In genomic region chr6:22021315-22021714, GRCm38 (mm10) we compare ENCODE assay signal across 19 mouse cellular contexts. TPM values are rescaled to one million over a fixed set of nuclear protein-coding genes. Genes with fewer than 3 reads are reported as not detected.
DNase-seq lines count a peak whose midpoint lies in the region; ATAC-seq and TF ChIP-seq lines count a peak whose summit lies in the region.
"Had no signal": no experiment of that assay in that cellular context is flagged by ENCODE, and none has a peak within 500 bp of the region (broad histone marks: within the 10 kb centered on the region; RNA-seq: fewer than 3 reads in every experiment).

No protein-coding gene starts in this region.

- H3K36me3 ChIP-seq in heart, embryonic 12.5 days = no peaks in the 10 kb centered on the region
- H3K36me3 ChIP-seq in limb, embryonic 11.5 days (ENCODE audit: control insufficient read depth, insufficient read depth, low read length) = peaks cover 3% of the 10 kb centered on the region; the same call in 1 of the 2 replicates
- H3K36me3 ChIP-seq in limb, embryonic 10.5 days = peaks cover 57% of the 10 kb centered on the region
- peaks cover 9% of the 10 kb centered on the region; the same call in 1 of the 2 replicates for H3K36me3 ChIP-seq in limb, embryonic 14.5 days (ENCODE audit: control insufficient read depth, insufficient read depth, low read length)
- H3K36me3 ChIP-seq: embryonic facial prominence, embryonic 12.5 days; forebrain, embryonic 15.5 days had no signal

- H3K4me1 ChIP-seq in heart, embryonic 12.5 days (replicated peaks) = peaks cover 17% of the 10 kb centered on the region
- H3K4me1 ChIP-seq in limb, embryonic 11.5 days (ENCODE audit: control insufficient read depth, insufficient read depth, low read length) = peaks cover 16% of the 10 kb centered on the region; the same call in 1 of the 2 replicates
- peaks cover 52% of the 10 kb centered on the region for H3K4me1 ChIP-seq in limb, embryonic 10.5 days
- H3K4me1 ChIP-seq in limb, embryonic 14.5 days (ENCODE audit: control insufficient read depth, insufficient read depth, low read length) = peaks cover 25% of the 10 kb centered on the region

- H3K9me3 ChIP-seq in heart, embryonic 12.5 days (replicated peaks) = no peaks in the 10 kb centered on the region
- H3K9me3 ChIP-seq in limb, embryonic 11.5 days (ENCODE audit: control insufficient read depth, low read length) = no peaks in the 10 kb centered on the region
- H3K9me3 ChIP-seq in limb, embryonic 10.5 days (replicated peaks) = no peaks in the 10 kb centered on the region
- H3K9me3 ChIP-seq in limb, embryonic 14.5 days (ENCODE audit: control insufficient read depth, low read length) = no peaks in the 10 kb centered on the region
- H3K9me3 ChIP-seq: embryonic facial prominence, embryonic 10.5 days; embryonic facial prominence, embryonic 12.5 days; forebrain, embryonic 13.5 days; forebrain, embryonic 15.5 days had no signal

- H3K27me3 ChIP-seq in heart, embryonic 12.5 days (replicated peaks) = no peaks in the 10 kb centered on the region
- no peaks in the 10 kb centered on the region for H3K27me3 ChIP-seq in limb, embryonic 11.5 days (ENCODE audit: control insufficient read depth, insufficient read depth, low read length)
- H3K27me3 ChIP-seq in limb, embryonic 10.5 days (ENCODE audit: low read depth, poor library complexity, severe bottlenecking) = no peaks in the 10 kb centered on the region
- no peaks in the 10 kb centered on the region for H3K27me3 ChIP-seq in limb, embryonic 14.5 days (ENCODE audit: control insufficient read depth, insufficient read depth, low read length)
- H3K27me3 ChIP-seq: embryonic facial prominence, embryonic 12.5 days; forebrain, embryonic 13.5 days; forebrain, embryonic 15.5 days had no signal

- H3K27ac ChIP-seq in heart, embryonic 12.5 days (ENCODE audit: poor library complexity, severe bottlenecking) = no peak overlapping the region
- H3K27ac ChIP-seq in limb, embryonic 11.5 days (replicated peaks; ENCODE audit: low read depth, low read length) = no peak overlapping the region
- no peak overlapping the region for H3K27ac ChIP-seq in limb, embryonic 10.5 days
- H3K27ac ChIP-seq in limb, embryonic 14.5 days (replicated peaks; ENCODE audit: low read depth, low read length) = peak overlapping the region; percentile 52; the same call in 1 of the 2 replicates
- H3K27ac ChIP-seq: embryonic facial prominence, embryonic 10.5 days; embryonic facial prominence, embryonic 12.5 days; forebrain, embryonic 13.5 days; forebrain, embryonic 15.5 days had no signal

- H3K4me3 ChIP-seq in heart, embryonic 12.5 days = no peak overlapping the region
- no peak overlapping the region for H3K4me3 ChIP-seq in limb, embryonic 11.5 days (ENCODE audit: low read depth, low read length)
- H3K4me3 ChIP-seq in limb, embryonic 10.5 days = no peak overlapping the region
- no peak overlapping the region for H3K4me3 ChIP-seq in limb, embryonic 14.5 days (replicated peaks; ENCODE audit: low read length)
- H3K4me3 ChIP-seq: embryonic facial prominence, embryonic 10.5 days; embryonic facial prominence, embryonic 12.5 days; forebrain, embryonic 13.5 days; forebrain, embryonic 15.5 days had no signal

- ATAC-seq in heart, embryonic 12.5 days (ENCODE audit: insufficient number of reproducible peaks, low FRiP score) = no peak
- no peak for ATAC-seq in limb, embryonic 11.5 days (ENCODE audit: insufficient number of reproducible peaks, low FRiP score, low TSS enrichment, low read depth)
- ATAC-seq in limb, embryonic 14.5 days (ENCODE audit: low FRiP score, low read depth) = peak; percentile 53; the same call in 1 of the 2 replicates
- ATAC-seq: forebrain, embryonic 13.5 days; forebrain, embryonic 15.5 days had no signal

- peak; percentile 35 for DNase-seq in heart, adult 11 months
- DNase-seq in limb, embryonic 11.5 days (ENCODE audit: low spot score) = peak; percentile 8
- DNase-seq in limb, embryonic 10.5 days (ENCODE audit: low spot score) = no peak
- peak; percentile 49 for DNase-seq in limb, embryonic 14.5 days (ENCODE audit: low spot score)
- DNase-seq in cerebellum, adult 11-12 months = no peak
- DNase-seq in lung, postnatal 36 days = no peak
- DNase-seq: adrenal gland, adult 2 months; adrenal gland, postnatal 10 days; adrenal gland, postnatal 25 days; cerebellum, adult 11 months; cerebellum, adult 2 months; cerebellum, adult 9-10 months; cerebellum, postnatal 10 days; cerebellum, postnatal 25 days had no signal

- no peak overlapping the region for H3K4me2 ChIP-seq in heart, embryonic 12.5 days
- H3K4me2 ChIP-seq in limb, embryonic 11.5 days (ENCODE audit: low read depth, severe bottlenecking) = no peak overlapping the region
- H3K4me2 ChIP-seq in limb, embryonic 14.5 days (replicated peaks; ENCODE audit: low read depth, low read length, severe bottlenecking) = no peak overlapping the region
- H3K4me2 ChIP-seq: embryonic facial prominence, embryonic 12.5 days; forebrain, embryonic 13.5 days; forebrain, embryonic 15.5 days had no signal

- WGBS in heart, embryonic 12.5 days = 87% methylated on average over 3 of the region's 3 CpGs
- WGBS in limb, embryonic 11.5 days = 92% methylated on average over 3 of the region's 3 CpGs
- 91% methylated on average over 3 of the region's 3 CpGs for WGBS in limb, embryonic 10.5 days
- 48% methylated on average over 3 of the region's 3 CpGs for WGBS in limb, embryonic 14.5 days

- no peak overlapping the region for H3K9ac ChIP-seq in heart, embryonic 12.5 days
- H3K9ac ChIP-seq in limb, embryonic 11.5 days (ENCODE audit: low read length) = no peak overlapping the region
- H3K9ac ChIP-seq in limb, embryonic 14.5 days (ENCODE audit: low read depth, low read length, severe bottlenecking) = no peak overlapping the region
- H3K9ac ChIP-seq: embryonic facial prominence, embryonic 12.5 days; forebrain, embryonic 13.5 days; forebrain, embryonic 15.5 days had no signal

- TF ChIP-seq POLR2A in limb, embryonic 14.5 days (IDR thresholded peaks at IDR 0.05; ENCODE audit: borderline replicate concordance, extremely low read depth, insufficient read depth, insufficient read length) = no peak

RNA-seq across cellular contexts. Expression of gene Cped1, which starts 35.6 kb away (rescaled TPM):
- polyA plus RNA-seq in heart, embryonic 12.5 days (2016; fragmentation: Nextera tagmentation; extraction: Ambion mirVana) = 5.2 and 6.0 TPM in 2 replicates
- polyA plus RNA-seq in limb, embryonic 11.5 days (2014; fragmentation: Nextera tagmentation; extraction: Ambion mirVana) = 74.8 and 75.0 TPM in 2 replicates
- 58.8 and 63.8 TPM in 2 replicates for polyA plus RNA-seq in limb, embryonic 10.5 days (2016; fragmentation: Nextera tagmentation; extraction: Ambion mirVana)
- polyA plus RNA-seq in limb, embryonic 14.5 days (2012; rRNA removed) = 29.2 and 31.0 TPM in 2 replicates
- 44.3 and 55.7 TPM in 2 replicates for polyA plus RNA-seq in limb, embryonic 14.5 days (2014; fragmentation: Nextera tagmentation; extraction: Ambion mirVana)

Comparison
In these comparisons a context has a peak if more than half of its experiments do, and no peak if none do; other contexts are left out.
1. DNase-seq: peak in heart, adult 11 months (single experiment), limb, embryonic 11.5 days (single experiment) and limb, embryonic 14.5 days (single experiment); none in limb, embryonic 10.5 days (single experiment), cerebellum, adult 11-12 months (single experiment) and lung, postnatal 36 days (single experiment).